Mouse (Mus musculus) C2C12 (cell line): ENCODE results near the gene Grin2a. TPM values are rescaled to one million over a fixed set of nuclear protein-coding genes. Genes with fewer than 3 reads are reported as not detected.

ENCODE experiments used
- H3K27me3 ChIP-seq: one replicate; pipeline ENCODE4 v1.6.1; 2011; ENCODE audit not compliant: control insufficient read depth, insufficient read depth, insufficient read length
- H3K36me3 ChIP-seq: one replicate; pipeline ENCODE4 v1.6.1; 2011; ENCODE audit not compliant: control insufficient read depth, insufficient read depth
- H3K4me3 ChIP-seq: one replicate; pipeline ENCODE4 v1.5.1; 2011; ENCODE audit warnings: mild to moderate bottlenecking, control low read depth; ENCODE audit not compliant: poor library complexity, insufficient read depth, severe bottlenecking
- H3K79me2 ChIP-seq: one replicate; pipeline ENCODE4 v1.6.1; 2011; ENCODE audit not compliant: control insufficient read depth, insufficient read depth
- H3K79me3 ChIP-seq: one replicate; pipeline ENCODE4 v1.6.1; 2011; ENCODE audit warnings: low read depth, control low read depth
- H3ac ChIP-seq: one replicate; pipeline ENCODE3; 2011; ENCODE audit warnings: low read depth; ENCODE audit not compliant: control insufficient read depth, insufficient read length
- CEBPB ChIP-seq: IDR thresholded peaks from one replicate; pipeline ENCODE4 v1.6.1; 2011; ENCODE audit warnings: low read depth, mild to moderate bottlenecking, control low read depth, moderate library complexity
- CTCF ChIP-seq: IDR thresholded peaks from one replicate; pipeline ENCODE4 v1.5.1; 2011; ENCODE audit not compliant: control insufficient read depth, insufficient read depth, insufficient read length
- FOSL1 ChIP-seq: IDR thresholded peaks from one replicate; pipeline ENCODE4 v1.8.0; 2011; ENCODE audit warnings: mild to moderate bottlenecking, low read length; ENCODE audit not compliant: poor library complexity, insufficient read depth, severe bottlenecking
- MAX ChIP-seq: IDR thresholded peaks from one replicate; pipeline ENCODE4 v1.6.1; 2011; ENCODE audit warnings: mild to moderate bottlenecking, control low read depth
- MYOD1 ChIP-seq: IDR thresholded peaks from one replicate; pipeline ENCODE4 v1.6.1; 2011; ENCODE audit warnings: low read depth; ENCODE audit not compliant: control insufficient read depth, insufficient read length
- MYOG ChIP-seq: IDR thresholded peaks from one replicate; pipeline ENCODE4 v1.6.1; 2011; ENCODE audit not compliant: control insufficient read depth, insufficient read length; ENCODE audit errors: extremely low read depth
- USF1 ChIP-seq: IDR thresholded peaks from one replicate; pipeline ENCODE4 v1.6.1; 2011; ENCODE audit warnings: low read depth, mild to moderate bottlenecking, control low read depth, moderate library complexity
- polyA plus RNA-seq: library from polyadenylated mRNA; unstranded; fragments of >200 nt; fragmentation: generic; extraction: Trizol; gene quantifications from one replicate; pipeline ENCODE4 v1.2.1, GENCODE M21; 2012; ENCODE audit warnings: missing spikeins

The Grin2a gene
- polyA plus RNA-seq, 1 experiment, result 0.01 TPM

- no peaks in the 10 kb centered on the region for H3K36me3 ChIP-seq
- no peak for TF ChIP-seq MAX
- TF ChIP-seq CEBPB, result no peak
- TF ChIP-seq FOSL1, result no peak
- no peak for TF ChIP-seq USF1
- TF ChIP-seq MYOG, result no peak
- no peak for TF ChIP-seq MYOD1
- TF ChIP-seq CTCF, result no peak
- no peaks in the 10 kb centered on the region for H3K79me2 ChIP-seq
Observed at GRCm38 (mm10) chr16:9711398-9711797, 284.0 kb downstream of the Grin2a start.

DNA sequence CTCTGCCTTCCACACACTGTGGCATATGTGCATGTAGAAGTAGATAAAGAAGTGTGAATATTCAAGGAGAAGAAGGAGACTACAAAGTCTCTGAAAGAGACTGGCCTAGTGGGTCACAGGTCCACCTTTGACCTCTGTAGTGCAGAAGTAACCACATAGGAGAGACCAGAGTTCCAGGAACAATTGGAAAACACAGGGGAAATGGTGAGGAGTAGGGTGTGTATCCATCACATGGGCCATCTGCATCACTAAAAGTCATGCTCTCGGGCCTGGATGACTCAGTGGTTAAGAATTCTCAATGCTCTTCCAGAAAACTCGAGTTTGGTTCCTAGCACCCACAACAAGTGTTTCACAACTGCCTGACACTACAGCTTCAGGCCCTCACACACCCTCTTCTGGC lies 285.4 kb downstream of the Grin2a start:
- H3K79me3 ChIP-seq, result no peaks in the 10 kb centered on the region
- no peak overlapping the region for H3K4me3 ChIP-seq
- H3K36me3 ChIP-seq, result no peaks in the 10 kb centered on the region
- no peaks in the 10 kb centered on the region for H3K79me2 ChIP-seq
- no peak overlapping the region for H3ac ChIP-seq
- TF ChIP-seq FOSL1, result no peak
- no peak for TF ChIP-seq MAX
- no peak for TF ChIP-seq MYOD1
- no peak for TF ChIP-seq MYOG
- no peak for TF ChIP-seq CEBPB
- TF ChIP-seq CTCF, result no peak
- no peak for TF ChIP-seq USF1
- no peaks in the 10 kb centered on the region for H3K27me3 ChIP-seq

More at GRCm38 (mm10) chr16:9711398-9711797, 284.0 kb downstream of the Grin2a start:
- no peaks in the 10 kb centered on the region for H3K79me3 ChIP-seq
- no peaks in the 10 kb centered on the region for H3K27me3 ChIP-seq
- H3K4me3 ChIP-seq, result no peak overlapping the region
- H3ac ChIP-seq, result no peak overlapping the region

DNA sequence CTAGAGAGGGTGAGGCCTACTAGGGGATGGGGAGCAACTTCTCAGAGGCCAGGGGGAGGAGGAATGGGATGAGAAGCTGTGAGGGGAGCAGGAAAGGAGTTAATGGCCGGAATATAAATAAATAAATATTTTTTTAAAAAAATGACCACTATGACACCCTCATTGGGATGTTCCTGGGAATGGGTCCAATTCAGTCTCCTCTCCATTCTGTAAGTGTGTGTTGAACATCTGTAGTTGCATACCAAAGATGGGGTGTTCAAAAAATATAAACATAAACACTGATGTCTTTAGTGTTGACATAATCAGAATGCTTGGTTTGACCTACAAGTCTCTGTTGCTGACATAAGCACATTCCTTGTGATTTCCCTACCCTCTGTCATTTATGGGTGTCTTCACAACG lies 298.2 kb downstream of the Grin2a start:
- no peak overlapping the region for H3K4me3 ChIP-seq
- H3ac ChIP-seq, result no peak overlapping the region
- no peak for TF ChIP-seq MAX
- TF ChIP-seq MYOD1, result no peak
- no peak for TF ChIP-seq FOSL1
- TF ChIP-seq USF1, result no peak
- TF ChIP-seq CTCF, result no peak
- no peak for TF ChIP-seq MYOG
- no peak for TF ChIP-seq CEBPB
- H3K79me3 ChIP-seq, result no peaks in the 10 kb centered on the region
- H3K79me2 ChIP-seq, result no peaks in the 10 kb centered on the region
- no peaks in the 10 kb centered on the region for H3K36me3 ChIP-seq
- no peaks in the 10 kb centered on the region for H3K27me3 ChIP-seq

- Histone ChIP-seq H3K79me2 (no peaks in the 10 kb centered on the region), H3K27me3 (no peaks in the 10 kb centered on the region), H3K36me3 (no peaks in the 10 kb centered on the region), H3K4me3 (no peak overlapping the region), H3ac (no peak overlapping the region), H3K79me3 (no peaks in the 10 kb centered on the region)
- TF ChIP-seq CTCF, result no peak
- TF ChIP-seq MYOD1, result no peak
- no peak for TF ChIP-seq CEBPB
- TF ChIP-seq MYOG, result no peak
- TF ChIP-seq MAX, result no peak
- TF ChIP-seq FOSL1, result no peak
- TF ChIP-seq USF1, result no peak
Observed at GRCm38 (mm10) chr16:9694081-9694480, 301.3 kb downstream of the Grin2a start.

DNA sequence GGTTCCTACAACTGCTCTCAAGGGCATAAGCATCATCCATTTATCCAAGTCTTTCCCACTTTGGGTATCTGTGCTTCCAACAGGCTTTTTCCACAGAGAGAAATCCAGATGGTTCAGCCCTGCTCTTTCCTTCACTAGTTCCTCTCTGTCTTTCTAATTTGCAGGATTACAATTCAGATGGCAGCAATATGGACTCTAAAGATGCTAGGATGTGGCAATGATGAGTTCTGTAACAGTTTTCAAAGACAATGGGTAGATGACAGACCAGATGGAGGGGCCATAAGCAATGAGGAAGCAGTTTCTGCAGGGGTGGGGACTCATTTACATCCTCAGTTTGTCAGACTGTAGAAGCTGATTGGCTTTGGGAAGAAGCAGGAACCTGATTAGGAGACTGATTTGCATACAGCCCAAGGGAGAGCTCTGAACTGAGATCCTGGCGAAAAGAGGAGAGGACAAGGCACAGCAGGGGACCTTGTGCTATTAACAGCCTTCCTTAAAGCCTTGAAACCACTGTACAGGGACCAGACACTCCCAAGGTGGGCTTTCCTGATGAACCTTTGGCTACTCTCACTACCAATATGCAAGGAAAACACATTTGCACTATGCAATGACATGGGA lies 306.7 kb downstream of the Grin2a start:
- Histone ChIP-seq H3K79me3 (no peaks in the 10 kb centered on the region), H3K36me3 (no peaks in the 10 kb centered on the region), H3ac (no peak overlapping the region), H3K79me2 (no peaks in the 10 kb centered on the region), H3K27me3 (no peaks in the 10 kb centered on the region), H3K4me3 (no peak overlapping the region)
- TF ChIP-seq MYOD1 (no peak), MYOG (no peak), FOSL1 (no peak), CTCF (no peak), CEBPB (no peak), MAX (no peak), USF1 (no peak)

- Histone ChIP-seq H3ac (no peak overlapping the region), H3K36me3 (no peaks in the 10 kb centered on the region)
- TF ChIP-seq CTCF, result no peak
- TF ChIP-seq MYOG, result no peak
- TF ChIP-seq MYOD1, result no peak
- no peak for TF ChIP-seq MAX
- TF ChIP-seq USF1, result no peak
- TF ChIP-seq FOSL1, result no peak
- no peak for TF ChIP-seq CEBPB
Observed at GRCm38 (mm10) chr16:9680572-9680971, 314.8 kb downstream of the Grin2a start.

More at GRCm38 (mm10) chr16:9680572-9680971, 314.8 kb downstream of the Grin2a start:
- H3K4me3 ChIP-seq, result no peak overlapping the region
- no peaks in the 10 kb centered on the region for H3K27me3 ChIP-seq
- H3K79me2 ChIP-seq, result no peaks in the 10 kb centered on the region
- no peaks in the 10 kb centered on the region for H3K79me3 ChIP-seq
